Mouse (Mus musculus) small intestine, adult 2 months (tissue): Measurements from ENCODE around the gene Mfn2.

Experiments used
- CTCF ChIP-seq: fragments of 200-500 bp; IDR thresholded peaks from 2 replicates; pipeline ENCODE4 v1.5.1; 2012; ENCODE audit warnings: low read depth, mild to moderate bottlenecking, control low read depth, inconsistent platforms, low read length, moderate library complexity, mixed read lengths; ENCODE audit not compliant: insufficient replicate concordance, insufficient read length; ENCODE audit errors: extremely low read depth
- POLR2A ChIP-seq: fragments of 200-500 bp; IDR thresholded peaks from 2 replicates; pipeline ENCODE4 v1.6.1; 2012; ENCODE audit warnings: low read depth, mild to moderate bottlenecking, control low read depth, inconsistent platforms, low read length, moderate library complexity

DNA sequence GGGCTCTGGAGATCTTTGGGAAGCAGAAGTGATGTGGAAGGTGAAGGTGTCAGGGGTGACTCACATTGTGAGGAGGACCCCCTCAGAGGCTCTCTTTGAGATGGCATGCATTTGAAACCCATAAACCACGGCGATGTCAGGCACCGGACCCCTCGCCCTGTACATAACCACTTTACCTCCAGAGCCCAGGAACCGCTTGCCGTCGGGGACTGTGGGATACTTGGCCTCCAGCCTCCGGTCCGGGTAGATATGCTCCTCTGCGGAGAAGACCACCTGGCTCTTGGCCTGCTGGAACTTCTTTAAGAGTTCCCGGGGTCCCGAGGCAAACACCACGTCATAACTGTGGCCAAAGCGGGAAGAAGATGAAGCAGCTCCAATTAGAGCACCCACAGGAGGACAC is 26.4 kb upstream of the Mfn2 start:
- TF ChIP-seq CTCF = no peak
- TF ChIP-seq POLR2A = no peak
